Mouse (Mus musculus): ENCODE data around the gene Xpr1. TPM values are rescaled to one million over a fixed set of nuclear protein-coding genes. Genes with fewer than 3 reads are reported as not detected.

Gene Xpr1
- total and polyA plus RNA-seq, 3 experiments, result 8.5 to 34.4 (median 30.3) TPM

GRCm38 (mm10) chr1:155353096-155353495 lies 64.1 kb downstream of the Xpr1 start:
- TF ChIP-seq CTCF (IDR thresholded peaks at IDR 0.05) (no peak), POLR2A (IDR thresholded peaks at IDR 0.05; ENCODE audit: insufficient read depth, low read depth, low read length) (no peak), EP300 (IDR thresholded peaks at IDR 0.05; ENCODE audit: insufficient read depth, low read depth, low read length) (no peak)
- Histone ChIP-seq H3K27ac (no peak overlapping the region), H3K4me3 (no peak overlapping the region), H3K79me2 (replicated peaks; ENCODE audit: control insufficient read depth, insufficient read depth, low read length) (no peaks in the 10 kb centered on the region), H3K4me1 (ENCODE audit: control insufficient read depth, insufficient read depth, low read length) (no peaks in the 10 kb centered on the region), H3K9ac (ENCODE audit: low read depth, low read length) (no peak overlapping the region), H3K36me3 (ENCODE audit: control insufficient read depth, insufficient read depth, low read length) (no peaks in the 10 kb centered on the region; the same call in 1 of the 2 replicates), H3K27me3 (ENCODE audit: control insufficient read depth, insufficient read depth, low read length) (no peaks in the 10 kb centered on the region)
- 58% methylated on average over 4 of the region's 4 CpGs for WGBS
- intact Hi-C loops (cut with DNase I), result no loop called here
- no peak for DNase-seq

- intact Hi-C loops (cut with DNase I), result no loop called here
- H3K79me2 ChIP-seq (replicated peaks; ENCODE audit: control insufficient read depth, insufficient read depth, low read length), result no peaks in the 10 kb centered on the region
- 90% methylated on average over 4 of the region's 4 CpGs for WGBS
- DNase-seq, result no peak
- H3K27me3 ChIP-seq (ENCODE audit: control insufficient read depth, insufficient read depth, low read length), result no peaks in the 10 kb centered on the region
- H3K4me1 ChIP-seq (ENCODE audit: control insufficient read depth, insufficient read depth, low read length), result no peaks in the 10 kb centered on the region
- H3K27ac ChIP-seq, result no peak overlapping the region
- no peak overlapping the region for H3K9ac ChIP-seq (ENCODE audit: low read depth, low read length)
- H3K36me3 ChIP-seq (ENCODE audit: control insufficient read depth, insufficient read depth, low read length), result no peaks in the 10 kb centered on the region; the same call in 1 of the 2 replicates
- TF ChIP-seq EP300 (IDR thresholded peaks at IDR 0.05; ENCODE audit: insufficient read depth, low read depth, low read length) (no peak), POLR2A (IDR thresholded peaks at IDR 0.05; ENCODE audit: insufficient read depth, low read depth, low read length) (no peak), CTCF (IDR thresholded peaks at IDR 0.05) (no peak)
- H3K4me3 ChIP-seq, result no peak overlapping the region
These were observed 65.7 kb downstream of the Xpr1 start for GRCm38 (mm10) chr1:155351527-155351926.

- Histone ChIP-seq H3K9ac (ENCODE audit: low read depth, low read length) (no peak overlapping the region), H3K79me2 (replicated peaks; ENCODE audit: control insufficient read depth, insufficient read depth, low read length) (no peaks in the 10 kb centered on the region), H3K27ac (no peak overlapping the region), H3K27me3 (ENCODE audit: control insufficient read depth, insufficient read depth, low read length) (no peaks in the 10 kb centered on the region), H3K36me3 (ENCODE audit: control insufficient read depth, insufficient read depth, low read length) (no peaks in the 10 kb centered on the region; the same call in 1 of the 2 replicates), H3K4me1 (ENCODE audit: control insufficient read depth, insufficient read depth, low read length) (no peaks in the 10 kb centered on the region), H3K4me3 (no peak overlapping the region)
- no peak for TF ChIP-seq CTCF (IDR thresholded peaks at IDR 0.05)
- no peak for TF ChIP-seq POLR2A (IDR thresholded peaks at IDR 0.05; ENCODE audit: insufficient read depth, low read depth, low read length)
- no peak for TF ChIP-seq EP300 (IDR thresholded peaks at IDR 0.05; ENCODE audit: insufficient read depth, low read depth, low read length)
- no peak for DNase-seq
- 56% methylated on average over 3 of the region's 3 CpGs for WGBS
- intact Hi-C loops (cut with DNase I), result no loop called here
These were observed 68.7 kb downstream of the Xpr1 start for GRCm38 (mm10) chr1:155348491-155348890.

- WGBS, result 84% methylated on average over 4 of the region's 4 CpGs
These were observed 69.9 kb downstream of the Xpr1 start for GRCm38 (mm10) chr1:155347339-155347738.

GRCm38 (mm10) chr1:155344019-155344418 lies 73.2 kb downstream of the Xpr1 start:
- Histone ChIP-seq H3K27ac (no peak overlapping the region), H3K4me1 (ENCODE audit: control insufficient read depth, insufficient read depth, low read length) (no peaks in the 10 kb centered on the region), H3K27me3 (ENCODE audit: control insufficient read depth, insufficient read depth, low read length) (no peaks in the 10 kb centered on the region), H3K36me3 (ENCODE audit: control insufficient read depth, insufficient read depth, low read length) (peaks cover 2% of the 10 kb centered on the region; the same call in 1 of the 2 replicates), H3K9ac (ENCODE audit: low read depth, low read length) (no peak overlapping the region), H3K79me2 (replicated peaks; ENCODE audit: control insufficient read depth, insufficient read depth, low read length) (no peaks in the 10 kb centered on the region), H3K4me3 (no peak overlapping the region)
- intact Hi-C loops (cut with DNase I), result no loop called here
- no peak for DNase-seq
- TF ChIP-seq EP300 (IDR thresholded peaks at IDR 0.05; ENCODE audit: insufficient read depth, low read depth, low read length), result no peak
- TF ChIP-seq CTCF (IDR thresholded peaks at IDR 0.05), result no peak
- TF ChIP-seq POLR2A (IDR thresholded peaks at IDR 0.05; ENCODE audit: insufficient read depth, low read depth, low read length), result no peak
- WGBS, result 76% methylated on average over 2 of the region's 2 CpGs

More at GRCm38 (mm10) chr1:155347339-155347738, 69.9 kb downstream of the Xpr1 start:
- Histone ChIP-seq H3K79me2 (replicated peaks; ENCODE audit: control insufficient read depth, insufficient read depth, low read length) (no peaks in the 10 kb centered on the region), H3K4me1 (ENCODE audit: control insufficient read depth, insufficient read depth, low read length) (no peaks in the 10 kb centered on the region), H3K9ac (ENCODE audit: low read depth, low read length) (no peak overlapping the region), H3K4me3 (no peak overlapping the region), H3K36me3 (ENCODE audit: control insufficient read depth, insufficient read depth, low read length) (peaks cover 2% of the 10 kb centered on the region; the same call in 1 of the 2 replicates), H3K27me3 (ENCODE audit: control insufficient read depth, insufficient read depth, low read length) (no peaks in the 10 kb centered on the region), H3K27ac (no peak overlapping the region)
- no peak for DNase-seq
- TF ChIP-seq EP300 (IDR thresholded peaks at IDR 0.05; ENCODE audit: insufficient read depth, low read depth, low read length), result no peak
- no peak for TF ChIP-seq POLR2A (IDR thresholded peaks at IDR 0.05; ENCODE audit: insufficient read depth, low read depth, low read length)
- no peak for TF ChIP-seq CTCF (IDR thresholded peaks at IDR 0.05)
- intact Hi-C loops (cut with DNase I), result no loop called here

GRCm38 (mm10) chr1:155339622-155340021 lies 77.6 kb downstream of the Xpr1 start:
- no peaks in the 10 kb centered on the region for H3K4me1 ChIP-seq (ENCODE audit: control insufficient read depth, insufficient read depth, low read length)
- TF ChIP-seq EP300 (IDR thresholded peaks at IDR 0.05; ENCODE audit: insufficient read depth, low read depth, low read length) (no peak), CTCF (IDR thresholded peaks at IDR 0.05) (no peak), POLR2A (IDR thresholded peaks at IDR 0.05; ENCODE audit: insufficient read depth, low read depth, low read length) (no peak)
- H3K79me2 ChIP-seq (replicated peaks; ENCODE audit: control insufficient read depth, insufficient read depth, low read length), result no peaks in the 10 kb centered on the region
- 89% methylated on average over 2 of the region's 2 CpGs for WGBS
- intact Hi-C loops (cut with DNase I), result no loop called here
- DNase-seq, result no peak
- H3K9ac ChIP-seq (ENCODE audit: low read depth, low read length), result no peak overlapping the region
- no peak overlapping the region for H3K27ac ChIP-seq
- peaks cover 2% of the 10 kb centered on the region; the same call in 1 of the 2 replicates for H3K36me3 ChIP-seq (ENCODE audit: control insufficient read depth, insufficient read depth, low read length)
- no peaks in the 10 kb centered on the region for H3K27me3 ChIP-seq (ENCODE audit: control insufficient read depth, insufficient read depth, low read length)
- no peak overlapping the region for H3K4me3 ChIP-seq

Data from heart, adult 2 months (tissue).